Mouse (Mus musculus) MN1 (cell line): Measurements from ENCODE around the gene Gpha2.

Source experiments
- DNase-seq: peaks from one replicate; pipeline ENCODE4 v3.0.0-alpha.2; 2016; ENCODE audit warnings: low spot score

The Gpha2 gene

GRCm38 (mm10) chr19:6241274-6242107, 15.3 kb downstream of the Gpha2 start, which contains the start of gene Atg2a:
Atg2a (plus strand) TSS chr19:6241668.
- DNase-seq: peak; percentile 99

- peak; percentile 75 for DNase-seq
Measured at GRCm38 (mm10) chr19:6242281-6242680, 16.1 kb downstream of the Gpha2 start.

GRCm38 (mm10) chr19:6243226-6243625, 17.0 kb downstream of the Gpha2 start:
- DNase-seq: no peak

GRCm38 (mm10) chr19:6245806-6246205, 19.6 kb downstream of the Gpha2 start:
- peak; percentile 48 for DNase-seq

- no peak for DNase-seq
Measured at GRCm38 (mm10) chr19:6247526-6248300, 21.5 kb downstream of the Gpha2 start.

GRCm38 (mm10) chr19:6253021-6253420, 26.8 kb downstream of the Gpha2 start:
- DNase-seq: no peak

- DNase-seq: no peak
Measured at GRCm38 (mm10) chr19:6260428-6260827, 34.2 kb downstream of the Gpha2 start.

- no peak for DNase-seq
Measured at GRCm38 (mm10) chr19:6260946-6261345, 34.8 kb downstream of the Gpha2 start.

- no peak for DNase-seq
Measured at GRCm38 (mm10) chr19:6261379-6261778, 35.2 kb downstream of the Gpha2 start.

GRCm38 (mm10) chr19:6262222-6262621, 36.0 kb downstream of the Gpha2 start:
- DNase-seq: peak; percentile 72

GRCm38 (mm10) chr19:6262839-6263433, 36.8 kb downstream of the Gpha2 start:
- DNase-seq: no peak

- no peak for DNase-seq
Measured at GRCm38 (mm10) chr19:6264200-6264599, 38.0 kb downstream of the Gpha2 start.

GRCm38 (mm10) chr19:6264945-6265344, 38.8 kb downstream of the Gpha2 start:
- no peak for DNase-seq

GRCm38 (mm10) chr19:6265727-6266182, 39.6 kb downstream of the Gpha2 start:
- no peak for DNase-seq

- no peak for DNase-seq
Measured at GRCm38 (mm10) chr19:6267306-6268169, 41.4 kb downstream of the Gpha2 start.

GRCm38 (mm10) chr19:6268170-6268528, 42.0 kb downstream of the Gpha2 start:
- peak; percentile 89 for DNase-seq

- no peak for DNase-seq
Measured at GRCm38 (mm10) chr19:6268670-6269132, 42.5 kb downstream of the Gpha2 start.

GRCm38 (mm10) chr19:6269798-6270475, 43.8 kb downstream of the Gpha2 start:
- no peak for DNase-seq

GRCm38 (mm10) chr19:6270661-6271060, 44.5 kb downstream of the Gpha2 start:
- no peak for DNase-seq

GRCm38 (mm10) chr19:6271206-6271605, 45.0 kb downstream of the Gpha2 start:
- DNase-seq: no peak

- no peak for DNase-seq
Measured at GRCm38 (mm10) chr19:6272053-6272452, 45.9 kb downstream of the Gpha2 start.
